Mouse (Mus musculus) lung, adult 2 months (tissue): Measurements from ENCODE around the gene Agtpbp1.

Experiments
- CTCF ChIP-seq: fragments of 200-500 bp; IDR thresholded peaks from 2 replicates; pipeline ENCODE4 v1.5.1; 2011; ENCODE audit warnings: mild to moderate bottlenecking, low read length, control low read depth; ENCODE audit not compliant: insufficient read depth
- POLR2A ChIP-seq: fragments of 200-500 bp; IDR thresholded peaks from 2 replicates; pipeline ENCODE4 v1.6.1; 2011; ENCODE audit warnings: low read depth, mild to moderate bottlenecking, control low read depth, low read length, borderline replicate concordance; ENCODE audit errors: extremely low read depth

GRCm38 (mm10) chr13:59589672-59590071 lies 4.6 kb upstream of the Agtpbp1 start:
- TF ChIP-seq POLR2A (no peak), CTCF (no peak)
